Comparison of ENCODE assay signal across 12 mouse cellular contexts in the genomic region with DNA sequence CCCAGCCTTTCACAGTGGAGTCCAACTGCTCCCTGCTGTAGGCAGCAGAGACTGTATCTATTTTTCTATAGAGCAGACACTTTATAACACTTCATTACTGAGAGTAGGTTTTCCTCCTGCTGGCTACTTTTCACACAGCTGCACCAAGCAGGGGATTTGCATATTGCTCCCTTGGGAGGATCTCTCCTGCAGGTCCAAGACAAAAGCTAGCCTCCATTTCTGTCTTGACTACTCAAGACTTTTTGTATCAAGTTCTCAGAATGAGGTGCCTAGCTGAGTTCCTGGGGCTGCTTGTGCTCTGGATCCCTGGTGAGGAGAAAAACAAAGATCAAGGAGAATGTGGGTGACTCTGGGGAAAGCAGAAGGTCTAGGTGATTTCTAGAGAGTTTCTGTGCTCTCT. TPM values are rescaled to one million over a fixed set of nuclear protein-coding genes. Genes with fewer than 3 reads are reported as not detected.
"Had no signal": no experiment of that assay in that cellular context is flagged by ENCODE, and none has a peak within 500 bp of the region (broad histone marks: within the 10 kb centered on the region; RNA-seq: fewer than 3 reads in every experiment).

No protein-coding gene starts in this region.

- H3K9ac ChIP-seq: limb, embryonic 13.5 days; liver, embryonic 14.5 days; midbrain, embryonic 12.5 days had no signal

- H3K4me1 ChIP-seq: limb, embryonic 13.5 days; midbrain, embryonic 12.5 days had no signal

- H3K27ac ChIP-seq: kidney, postnatal 0 days; limb, embryonic 13.5 days; liver, embryonic 14.5 days; midbrain, embryonic 12.5 days had no signal

- H3K27me3 ChIP-seq: limb, embryonic 13.5 days; midbrain, embryonic 12.5 days had no signal

- H3K4me3 ChIP-seq: limb, embryonic 13.5 days; midbrain, embryonic 12.5 days had no signal

- H3K36me3 ChIP-seq: limb, embryonic 13.5 days; midbrain, embryonic 12.5 days had no signal

- DNase-seq: kidney, adult 9 months; kidney, postnatal 36 days; layer of hippocampus, adult 9-11 months; left cerebral cortex, postnatal 4 days; lung, adult 2 months; right cerebral cortex, postnatal 14 days; thymus, postnatal 14 days had no signal

RNA-seq across cellular contexts. Expression of gene Tacstd2, which starts 19.8 kb away (rescaled TPM):
- total RNA-seq: liver, adult 2 months had no signal
- polyA plus RNA-seq: liver, adult 2 months had no signal
